Mouse (Mus musculus) liver, adult 2 months (tissue): ENCODE data around the gene Gpbp1.

ENCODE experiments used
- CTCF ChIP-seq: fragments of 200-500 bp; IDR thresholded peaks from 2 replicates; pipeline ENCODE4 v1.5.1; 2011; ENCODE audit warnings: low read depth, low read length, control low read depth
- POLR2A ChIP-seq: fragments of 200-500 bp; IDR thresholded peaks from 2 replicates; pipeline ENCODE4 v1.6.1; 2011; ENCODE audit warnings: low read length, control low read depth; ENCODE audit not compliant: insufficient read depth; ENCODE audit errors: extremely low read depth

- TF ChIP-seq CTCF (no peak), POLR2A (no peak)
Observed at GRCm38 (mm10) chr13:111397600-111398151, 92.2 kb downstream of the Gpbp1 start.
